Mouse (Mus musculus): ENCODE data around the gene Sec63. TPM values are rescaled to one million over a fixed set of nuclear protein-coding genes. Genes with fewer than 3 reads are reported as not detected.

Gene Sec63
- polyA plus RNA-seq, 1 experiment from 2014 or later = 15.7 TPM

GRCm38 (mm10) chr10:42754341-42754740 lies 7.0 kb upstream of the Sec63 start:
- H3K27ac ChIP-seq (ENCODE audit: low read length) = no peak overlapping the region
- H3K36me3 ChIP-seq (ENCODE audit: control insufficient read depth, insufficient read depth) = no peaks in the 10 kb centered on the region
- no peaks in the 10 kb centered on the region for H3K27me3 ChIP-seq (ENCODE audit: control insufficient read depth, insufficient read depth, low read length)
- H3K4me2 ChIP-seq (ENCODE audit: low read depth, low read length) = no peak overlapping the region
- WGBS = 51% methylated on average over 2 of the region's 2 CpGs
- no peak for ATAC-seq (replicated peaks; ENCODE audit: extremely low read depth, insufficient read depth, low FRiP score)
- no peaks in the 10 kb centered on the region for H3K4me1 ChIP-seq (ENCODE audit: control insufficient read depth, insufficient read depth, low read length)
- no peak overlapping the region for H3K4me3 ChIP-seq (ENCODE audit: low read length)
- no peak overlapping the region for H3K9ac ChIP-seq (ENCODE audit: low read length)
- no peaks in the 10 kb centered on the region for H3K9me3 ChIP-seq (replicated peaks; ENCODE audit: control insufficient read depth, low read length)

GRCm38 (mm10) chr10:42759741-42760140 lies 1.6 kb upstream of the Sec63 start:
- WGBS = 79% methylated on average over 4 of the region's 4 CpGs

GRCm38 (mm10) chr10:42760329-42760728 lies 967 bp upstream of the Sec63 start:
- Histone ChIP-seq H3K27ac (ENCODE audit: low read length) (no peak overlapping the region), H3K27me3 (ENCODE audit: control insufficient read depth, insufficient read depth, low read length) (no peaks in the 10 kb centered on the region), H3K9ac (ENCODE audit: low read length) (no peak overlapping the region), H3K4me2 (ENCODE audit: low read depth, low read length) (peak overlapping the region; percentile 78; the same call in 1 of the 2 replicates), H3K36me3 (ENCODE audit: control insufficient read depth, insufficient read depth) (no peaks in the 10 kb centered on the region), H3K4me3 (ENCODE audit: low read length) (no peak overlapping the region), H3K9me3 (replicated peaks; ENCODE audit: control insufficient read depth, low read length) (no peaks in the 10 kb centered on the region), H3K4me1 (ENCODE audit: control insufficient read depth, insufficient read depth, low read length) (peaks cover 18% of the 10 kb centered on the region)
- ATAC-seq (replicated peaks; ENCODE audit: extremely low read depth, insufficient read depth, low FRiP score) = no peak
- WGBS = 56% methylated on average over 8 of the region's 8 CpGs

More at GRCm38 (mm10) chr10:42759741-42760140, 1.6 kb upstream of the Sec63 start:
- H3K9me3 ChIP-seq (replicated peaks; ENCODE audit: control insufficient read depth, low read length) = no peaks in the 10 kb centered on the region
- no peaks in the 10 kb centered on the region for H3K36me3 ChIP-seq (ENCODE audit: control insufficient read depth, insufficient read depth)
- H3K4me3 ChIP-seq (ENCODE audit: low read length) = no peak overlapping the region
- H3K27ac ChIP-seq (ENCODE audit: low read length) = no peak overlapping the region
- ATAC-seq (replicated peaks; ENCODE audit: extremely low read depth, insufficient read depth, low FRiP score) = no peak
- H3K4me2 ChIP-seq (ENCODE audit: low read depth, low read length) = no peak overlapping the region
- H3K27me3 ChIP-seq (ENCODE audit: control insufficient read depth, insufficient read depth, low read length) = no peaks in the 10 kb centered on the region
- H3K4me1 ChIP-seq (ENCODE audit: control insufficient read depth, insufficient read depth, low read length) = peaks cover 13% of the 10 kb centered on the region
- H3K9ac ChIP-seq (ENCODE audit: low read length) = no peak overlapping the region

- peaks cover 20% of the 10 kb centered on the region for H3K4me1 ChIP-seq (ENCODE audit: control insufficient read depth, insufficient read depth, low read length)
- H3K36me3 ChIP-seq (ENCODE audit: control insufficient read depth, insufficient read depth) = no peaks in the 10 kb centered on the region
- peak overlapping the region; percentile 67 for H3K4me2 ChIP-seq (ENCODE audit: low read depth, low read length)
- H3K27me3 ChIP-seq (ENCODE audit: control insufficient read depth, insufficient read depth, low read length) = no peaks in the 10 kb centered on the region
- H3K9me3 ChIP-seq (replicated peaks; ENCODE audit: control insufficient read depth, low read length) = no peaks in the 10 kb centered on the region
- WGBS = under 1% methylated on average over 66 of the region's 66 CpGs
- ATAC-seq (replicated peaks; ENCODE audit: extremely low read depth, insufficient read depth, low FRiP score) = peak; percentile 62
- peak overlapping the region; percentile 97 for H3K9ac ChIP-seq (ENCODE audit: low read length)
- peak overlapping the region; percentile 93 for H3K4me3 ChIP-seq (ENCODE audit: low read length)
- peak overlapping the region; percentile 94 for H3K27ac ChIP-seq (ENCODE audit: low read length)
Observed at GRCm38 (mm10) chr10:42761901-42762669, 789 bp downstream of the Sec63 start.

- H3K4me2 ChIP-seq (ENCODE audit: low read depth, low read length) = peak overlapping the region; percentile 67
- no peak for ATAC-seq (replicated peaks; ENCODE audit: extremely low read depth, insufficient read depth, low FRiP score)
- peak overlapping the region; percentile 93 for H3K4me3 ChIP-seq (ENCODE audit: low read length)
- peaks cover 20% of the 10 kb centered on the region for H3K4me1 ChIP-seq (ENCODE audit: control insufficient read depth, insufficient read depth, low read length)
- H3K27me3 ChIP-seq (ENCODE audit: control insufficient read depth, insufficient read depth, low read length) = no peaks in the 10 kb centered on the region
- peak overlapping the region; percentile 97 for H3K9ac ChIP-seq (ENCODE audit: low read length)
- 1% methylated on average over 6 of the region's 6 CpGs for WGBS
- peak overlapping the region; percentile 94 for H3K27ac ChIP-seq (ENCODE audit: low read length)
- no peaks in the 10 kb centered on the region for H3K36me3 ChIP-seq (ENCODE audit: control insufficient read depth, insufficient read depth)
- no peaks in the 10 kb centered on the region for H3K9me3 ChIP-seq (replicated peaks; ENCODE audit: control insufficient read depth, low read length)
Observed at GRCm38 (mm10) chr10:42762670-42763058, 1.4 kb downstream of the Sec63 start.

GRCm38 (mm10) chr10:42763246-42763645 lies 1.9 kb downstream of the Sec63 start:
- H3K4me2 ChIP-seq (ENCODE audit: low read depth, low read length) = peak overlapping the region; percentile 67
- WGBS = 47% methylated on average over 4 of the region's 4 CpGs
- no peak overlapping the region for H3K27ac ChIP-seq (ENCODE audit: low read length)
- ATAC-seq (replicated peaks; ENCODE audit: extremely low read depth, insufficient read depth, low FRiP score) = no peak
- no peaks in the 10 kb centered on the region for H3K27me3 ChIP-seq (ENCODE audit: control insufficient read depth, insufficient read depth, low read length)
- no peaks in the 10 kb centered on the region for H3K36me3 ChIP-seq (ENCODE audit: control insufficient read depth, insufficient read depth)
- H3K9ac ChIP-seq (ENCODE audit: low read length) = 0 out of 2 replicates have a peak overlapping the region, but pooled peaks have one; percentile 15
- no peaks in the 10 kb centered on the region for H3K9me3 ChIP-seq (replicated peaks; ENCODE audit: control insufficient read depth, low read length)
- H3K4me1 ChIP-seq (ENCODE audit: control insufficient read depth, insufficient read depth, low read length) = peaks cover 20% of the 10 kb centered on the region
- peak overlapping the region; percentile 93 for H3K4me3 ChIP-seq (ENCODE audit: low read length)

GRCm38 (mm10) chr10:42765344-42765743 lies 4.0 kb downstream of the Sec63 start:
- H3K4me3 ChIP-seq (ENCODE audit: low read length) = no peak overlapping the region
- no peak overlapping the region for H3K4me2 ChIP-seq (ENCODE audit: low read depth, low read length)
- H3K27ac ChIP-seq (ENCODE audit: low read length) = no peak overlapping the region
- no peak for ATAC-seq (replicated peaks; ENCODE audit: extremely low read depth, insufficient read depth, low FRiP score)
- H3K36me3 ChIP-seq (ENCODE audit: control insufficient read depth, insufficient read depth) = no peaks in the 10 kb centered on the region
- H3K4me1 ChIP-seq (ENCODE audit: control insufficient read depth, insufficient read depth, low read length) = peaks cover 20% of the 10 kb centered on the region
- no peak overlapping the region for H3K9ac ChIP-seq (ENCODE audit: low read length)
- H3K27me3 ChIP-seq (ENCODE audit: control insufficient read depth, insufficient read depth, low read length) = no peaks in the 10 kb centered on the region
- no peaks in the 10 kb centered on the region for H3K9me3 ChIP-seq (replicated peaks; ENCODE audit: control insufficient read depth, low read length)

GRCm38 (mm10) chr10:42775450-42775849 lies 14.2 kb downstream of the Sec63 start:
- no peak overlapping the region for H3K9ac ChIP-seq (ENCODE audit: low read length)
- H3K9me3 ChIP-seq (replicated peaks; ENCODE audit: control insufficient read depth, low read length) = no peaks in the 10 kb centered on the region
- no peaks in the 10 kb centered on the region for H3K4me1 ChIP-seq (ENCODE audit: control insufficient read depth, insufficient read depth, low read length)
- no peak for ATAC-seq (replicated peaks; ENCODE audit: extremely low read depth, insufficient read depth, low FRiP score)
- H3K27me3 ChIP-seq (ENCODE audit: control insufficient read depth, insufficient read depth, low read length) = no peaks in the 10 kb centered on the region
- no peak overlapping the region for H3K27ac ChIP-seq (ENCODE audit: low read length)
- no peak overlapping the region for H3K4me2 ChIP-seq (ENCODE audit: low read depth, low read length)
- WGBS = 73% methylated on average over 3 of the region's 3 CpGs
- no peaks in the 10 kb centered on the region; the same call in 1 of the 2 replicates for H3K36me3 ChIP-seq (ENCODE audit: control insufficient read depth, insufficient read depth)
- no peak overlapping the region for H3K4me3 ChIP-seq (ENCODE audit: low read length)

- H3K4me3 ChIP-seq (ENCODE audit: low read length) = no peak overlapping the region
- WGBS = 88% methylated on average over 2 of the region's 2 CpGs
- peaks cover 2% of the 10 kb centered on the region; the same call in 1 of the 2 replicates for H3K36me3 ChIP-seq (ENCODE audit: control insufficient read depth, insufficient read depth)
- H3K4me2 ChIP-seq (ENCODE audit: low read depth, low read length) = no peak overlapping the region
- H3K9ac ChIP-seq (ENCODE audit: low read length) = no peak overlapping the region
- H3K9me3 ChIP-seq (replicated peaks; ENCODE audit: control insufficient read depth, low read length) = no peaks in the 10 kb centered on the region
- ATAC-seq (replicated peaks; ENCODE audit: extremely low read depth, insufficient read depth, low FRiP score) = no peak
- peaks cover 4% of the 10 kb centered on the region for H3K4me1 ChIP-seq (ENCODE audit: control insufficient read depth, insufficient read depth, low read length)
- H3K27ac ChIP-seq (ENCODE audit: low read length) = no peak overlapping the region
- H3K27me3 ChIP-seq (ENCODE audit: control insufficient read depth, insufficient read depth, low read length) = no peaks in the 10 kb centered on the region
Observed at GRCm38 (mm10) chr10:42780753-42781152, 19.5 kb downstream of the Sec63 start.

Measured in heart, embryonic 16.5 days (tissue).